Mouse (Mus musculus): ENCODE measurements around the gene Snx9. TPM values are rescaled to one million over a fixed set of nuclear protein-coding genes. Genes with fewer than 3 reads are reported as not detected.

Snx9 gene
- total and polyA plus RNA-seq, 3 experiments, result 12.9 to 22.8 TPM; not detected in 1

- Histone ChIP-seq H3K27me3 (ENCODE audit: control insufficient read depth in 1 of 2, insufficient read depth in 2 of 2, low read length in 2 of 2) (no peaks in the 10 kb centered on the region), H3K9ac (ENCODE audit: control insufficient read depth, low read depth, low read length, poor library complexity, severe bottlenecking) (no peak overlapping the region), H3K27ac (ENCODE audit: control insufficient read depth, low read depth, low read length) (no peak overlapping the region), H3K4me3 (ENCODE audit: control insufficient read depth in 1 of 2, insufficient read depth in 1 of 2, low read depth in 2 of 2, low read length in 2 of 2) (no peak overlapping the region), H3K79me2 (ENCODE audit: control insufficient read depth, insufficient read depth, low read length, poor library complexity) (no peaks in the 10 kb centered on the region), H3K9me3 (replicated peaks; ENCODE audit: insufficient read depth, low read length) (no peaks in the 10 kb centered on the region), H3K36me3 (ENCODE audit: control insufficient read depth in 1 of 2, insufficient read depth in 2 of 2, low read length in 2 of 2) (peaks cover 0 to 11% of the 10 kb centered on the region in 2 experiments; a peak in 3 of 4 replicates), H3K4me1 (ENCODE audit: control insufficient read depth in 1 of 2, insufficient read depth in 2 of 2, low read length in 2 of 2) (peaks cover 3 to 16% of the 10 kb centered on the region in 2 experiments; a peak in 3 of 4 replicates)
- no peak for TF ChIP-seq UBTF (IDR thresholded peaks at IDR 0.05; ENCODE audit: borderline replicate concordance, insufficient read depth, low read depth, low read length)
- no peak for TF ChIP-seq SIN3A (IDR thresholded peaks at IDR 0.05; ENCODE audit: low read length)
- TF ChIP-seq USF1 (IDR thresholded peaks at IDR 0.05; ENCODE audit: low read depth, low read length), result no peak
- TF ChIP-seq RAD21 (IDR thresholded peaks at IDR 0.05; ENCODE audit: low read depth, low read length), result no peak
- TF ChIP-seq TAL1 (IDR thresholded peaks at IDR 0.05; ENCODE audit: low read length), result no peak
- no peak for TF ChIP-seq ELF1 (IDR thresholded peaks at IDR 0.05; ENCODE audit: low read depth, low read length)
- TF ChIP-seq BHLHE40 (IDR thresholded peaks at IDR 0.05; ENCODE audit: borderline replicate concordance, low read depth, low read length), result no peak
- DNase-seq (ENCODE audit: low read depth, low spot score), result no peak
These were observed 54.9 kb downstream of the Snx9 start for GRCm38 (mm10) chr17:5896066-5896465.

GRCm38 (mm10) chr17:5896607-5897006 lies 55.5 kb downstream of the Snx9 start:
- no peak overlapping the region for H3K27ac ChIP-seq (ENCODE audit: control insufficient read depth, low read depth, low read length)
- H3K4me1 ChIP-seq (ENCODE audit: control insufficient read depth in 1 of 2, insufficient read depth in 2 of 2, low read length in 2 of 2), result peaks cover 3 to 13% of the 10 kb centered on the region in 2 experiments; a peak in 2 of 4 replicates
- H3K9ac ChIP-seq (ENCODE audit: control insufficient read depth, low read depth, low read length, poor library complexity, severe bottlenecking), result no peak overlapping the region
- H3K9me3 ChIP-seq (replicated peaks; ENCODE audit: insufficient read depth, low read length), result no peaks in the 10 kb centered on the region
- TF ChIP-seq E2F4 (IDR thresholded peaks at IDR 0.05; ENCODE audit: borderline replicate concordance, low read depth, low read length) (no peak), GATA1 (IDR thresholded peaks at IDR 0.05; ENCODE audit: low read depth, low read length) (no peak), TBP (IDR thresholded peaks at IDR 0.05; ENCODE audit: low read depth, low read length) (no peak), GABPA (IDR thresholded peaks at IDR 0.05; ENCODE audit: low read depth, low read length) (no peak), CHD2 (IDR thresholded peaks at IDR 0.05; ENCODE audit: low read length) (no peak), POLR2AphosphoS5 (IDR thresholded peaks at IDR 0.05; ENCODE audit: borderline replicate concordance, low read depth, low read length) (no peak)
- DNase-seq (ENCODE audit: low read depth, low spot score), result no peak
- peaks cover 0 to 9% of the 10 kb centered on the region in 2 experiments; a peak in 3 of 4 replicates for H3K36me3 ChIP-seq (ENCODE audit: control insufficient read depth in 1 of 2, insufficient read depth in 2 of 2, low read length in 2 of 2)
- H3K4me3 ChIP-seq (ENCODE audit: control insufficient read depth in 1 of 2, insufficient read depth in 1 of 2, low read depth in 2 of 2, low read length in 2 of 2), result no peak overlapping the region
- H3K27me3 ChIP-seq (ENCODE audit: control insufficient read depth in 1 of 2, insufficient read depth in 2 of 2, low read length in 2 of 2), result no peaks in the 10 kb centered on the region
- no peaks in the 10 kb centered on the region for H3K79me2 ChIP-seq (ENCODE audit: control insufficient read depth, insufficient read depth, low read length, poor library complexity)
